Mouse (Mus musculus): ENCODE data around the gene Gm11559. TPM values are rescaled to one million over a fixed set of nuclear protein-coding genes. Genes with fewer than 3 reads are reported as not detected.

Gm11559 gene
- total RNA-seq (2023) = not detected

GRCm38 (mm10) chr11:99864176-99864575 lies at the start of gene Gm11559:
Gene Gm11559 (plus strand): TSS chr11:99864476.

DNA sequence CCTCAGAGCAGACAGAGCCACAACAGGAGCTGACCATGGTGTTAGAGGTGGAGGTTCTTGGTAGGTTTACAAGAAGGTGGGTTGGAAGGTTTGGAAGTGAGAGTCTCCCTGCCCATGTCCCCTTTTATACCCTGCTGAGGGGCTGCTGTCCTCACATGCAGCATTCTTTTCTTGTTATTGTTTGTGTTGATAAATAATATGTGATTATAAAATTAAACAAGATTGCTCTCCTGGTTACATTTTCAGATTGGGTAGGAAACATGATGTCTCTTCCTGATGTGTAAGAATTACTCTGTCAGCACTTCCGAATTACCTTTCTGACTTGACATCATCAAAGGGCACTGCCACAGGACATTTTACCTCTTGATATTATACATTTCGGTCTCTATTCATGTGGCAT lies 48.7 kb upstream of the Gm11559 start, which contains the start of gene Gm11564:
Gene Gm11564, minus strand, starts transcription at position 101 of the 400 bp plus-strand sequence.

DNA sequence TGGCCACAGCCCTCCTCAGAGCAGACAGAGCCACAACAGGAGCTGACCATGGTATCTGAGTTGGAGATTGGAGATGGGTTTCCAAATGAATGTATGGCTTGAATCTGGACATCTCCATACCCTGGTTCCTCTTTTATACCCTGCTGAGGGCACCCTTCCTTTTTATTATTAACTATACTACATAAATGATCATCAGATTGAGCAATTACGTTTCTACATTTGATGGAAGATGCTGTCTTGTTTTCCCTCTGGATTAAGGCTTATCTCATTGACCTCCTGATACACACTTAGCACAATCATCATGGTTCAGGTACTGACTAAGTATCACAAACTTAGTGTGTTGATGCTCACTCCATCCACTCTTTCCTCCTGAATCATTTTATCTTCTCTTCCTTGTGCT lies 26.3 kb upstream of the Gm11559 start, which contains the start of gene 2300003K06Rik:
Gene 2300003K06Rik, minus strand, starts transcription at position 101 of the 400 bp plus-strand sequence.

GRCm38 (mm10) chr11:99851508-99851907 lies 12.8 kb upstream of the Gm11559 start, which contains the start of gene Krtap4-16:
Gene Krtap4-16 (minus strand): TSS chr11:99851608.

GRCm38 (mm10) chr11:99857617-99858016 lies 6.7 kb upstream of the Gm11559 start, which contains the start of gene Gm11568:
Gene Gm11568 (plus strand): TSS chr11:99857917.

GRCm38 (mm10) chr11:99873089-99873488 lies 8.8 kb downstream of the Gm11559 start, which contains the start of gene Krtap9-1:
Gene Krtap9-1 (plus strand): TSS chr11:99873389.

DNA sequence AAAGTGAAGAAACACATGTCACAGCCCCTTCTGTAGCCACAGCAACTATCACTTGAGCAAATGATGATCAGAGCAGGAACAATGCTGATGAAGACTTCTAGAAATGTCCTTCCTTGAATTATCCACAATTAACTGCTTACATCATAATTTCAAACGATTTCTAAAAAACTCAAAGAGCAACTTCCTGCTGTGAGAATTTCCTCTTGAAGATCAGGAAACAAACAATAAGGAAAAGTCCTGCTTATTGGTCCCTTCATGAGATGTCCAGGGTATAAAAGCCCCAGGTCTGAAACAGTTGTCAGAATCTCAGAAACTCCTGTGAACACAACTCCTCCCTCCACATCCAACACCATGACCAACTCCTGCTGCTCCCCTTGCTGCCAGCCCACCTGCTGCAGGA lies 14.6 kb downstream of the Gm11559 start, which contains the start of gene Gm11567:
Gene Gm11567, plus strand, starts transcription at position 301 of the 400 bp plus-strand sequence.

GRCm38 (mm10) chr11:99907620-99908019 lies 43.3 kb downstream of the Gm11559 start, which contains the start of gene Krtap31-1:
Gene Krtap31-1 (plus strand): TSS chr11:99907920.

GRCm38 (mm10) chr11:99914451-99914850 lies 50.2 kb downstream of the Gm11559 start, which contains the start of gene Gm11565:
Gene Gm11565 (plus strand): TSS chr11:99914751.

Other genes with a start within 250 kb of the Gm11559 start
- not detected for gene Krtap2-4, start 249.6 kb upstream of the Gm11559 start, total RNA-seq (2023)
- not detected for gene Gm11562, start 244.0 kb upstream of the Gm11559 start, total RNA-seq (2023)
- not detected for gene Krtap4-1, start 236.2 kb upstream of the Gm11559 start, total RNA-seq (2023)
- not detected for gene Krtap4-2, start 229.4 kb upstream of the Gm11559 start, total RNA-seq (2023)
- not detected for gene Krtap4-7, start 220.4 kb upstream of the Gm11559 start, total RNA-seq (2023)
- not detected for gene Gm11555, start 214.2 kb upstream of the Gm11559 start, total RNA-seq (2023)
- gene Gm11563, start 205.5 kb upstream of the Gm11559 start, total RNA-seq (2023) = not detected
- gene Krtap4-6, start 198.5 kb upstream of the Gm11559 start, total RNA-seq (2023) = not detected
- not detected for gene Gm14190, start 173.7 kb upstream of the Gm11559 start, total RNA-seq (2023)
- not detected for gene Gm14180, start 130.2 kb upstream of the Gm11559 start, total RNA-seq (2023)
- gene Gm11595, start 91.6 kb upstream of the Gm11559 start, total RNA-seq (2023) = not detected
- not detected for gene Krtap4-8, start 83.8 kb upstream of the Gm11559 start, total RNA-seq (2023)
- gene Krtap4-9, start 79.3 kb upstream of the Gm11559 start, total RNA-seq (2023) = not detected
- not detected for gene Gm11596, start 71.0 kb upstream of the Gm11559 start, total RNA-seq (2023)
- gene Gm11569, start 65.5 kb upstream of the Gm11559 start, total RNA-seq (2023) = not detected
- gene Gm11554, start 60.0 kb upstream of the Gm11559 start, total RNA-seq (2023) = not detected
- not detected for gene Krtap4-13, start 54.6 kb upstream of the Gm11559 start, total RNA-seq (2023)
- not detected for gene Gm11564, start 48.8 kb upstream of the Gm11559 start, total RNA-seq (2023)
- gene 2300003K06Rik, start 26.4 kb upstream of the Gm11559 start, total RNA-seq (2023) = not detected
- not detected for gene Krtap4-16, start 12.9 kb upstream of the Gm11559 start, total RNA-seq (2023)
- not detected for gene Gm11568, start 6.6 kb upstream of the Gm11559 start, total RNA-seq (2023)
- not detected for gene Krtap9-1, start 8.9 kb downstream of the Gm11559 start, total RNA-seq (2023)
- gene Gm11567, start 14.7 kb downstream of the Gm11559 start, total RNA-seq (2023) = not detected
- gene Krtap31-1, start 43.4 kb downstream of the Gm11559 start, total RNA-seq (2023) = not detected
- not detected for gene Gm11565, start 50.3 kb downstream of the Gm11559 start, total RNA-seq (2023)
- not detected for gene Krtap31-2, start 71.8 kb downstream of the Gm11559 start, total RNA-seq (2023)
- not detected for gene Krtap9-5, start 84.0 kb downstream of the Gm11559 start, total RNA-seq (2023)
- gene Krtap29-1, start 114.6 kb downstream of the Gm11559 start, total RNA-seq (2023) = not detected
- not detected for gene Krtap16-1, start 122.1 kb downstream of the Gm11559 start, total RNA-seq (2023)
- not detected for gene Krtap17-1, start 129.5 kb downstream of the Gm11559 start, total RNA-seq (2023)
- gene Krt33a, start 151.7 kb downstream of the Gm11559 start, total RNA-seq (2023) = not detected
- gene Krt33b, start 165.4 kb downstream of the Gm11559 start, total RNA-seq (2023) = not detected
- not detected for gene Krt34, start 177.1 kb downstream of the Gm11559 start, total RNA-seq (2023)
- gene Krt31, start 186.1 kb downstream of the Gm11559 start, total RNA-seq (2023) = not detected
- not detected for gene Krt32, start 223.8 kb downstream of the Gm11559 start, total RNA-seq (2023)
- gene Krt35, start 231.8 kb downstream of the Gm11559 start, total RNA-seq (2023) = not detected
- gene Krt36, start 241.2 kb downstream of the Gm11559 start, total RNA-seq (2023) = not detected

Measured in neutrophil, adult 59 days (primary cell).